Mouse (Mus musculus) lung, postnatal 0 days (tissue): ENCODE measurements at regions not wholly inside any gene's neighbourhood (a gene's known extent, or its start where the extent isn't known, plus 50 kb on each side); places are given as distances from the start of the nearest gene placed in this dataset.

ENCODE experiments used
- CTCF ChIP-seq: IDR thresholded peaks from 2 replicates; pipeline ENCODE4 v1.5.1; 2016; ENCODE audit warnings: antibody characterized with exemption, mild to moderate bottlenecking
- EP300 ChIP-seq: IDR thresholded peaks from 2 replicates; pipeline ENCODE4 v1.6.1; 2016; ENCODE audit warnings: antibody characterized with exemption, mild to moderate bottlenecking, control low read depth

- TF ChIP-seq CTCF (no peak), EP300 (no peak)
Measured at GRCm38 (mm10) chr8:10754232-10754985, 253.8 kb downstream of the Irs2 start.
